Mouse (Mus musculus) embryonic facial prominence, embryonic 13.5 days (tissue): Measurements from ENCODE around the gene S100a13. TPM values are rescaled to one million over a fixed set of nuclear protein-coding genes. Genes with fewer than 3 reads are reported as not detected.

Experiments
- ATAC-seq: fragments of 200-750 bp; cut with Nextera tagmentation; 2 replicates; pipeline ENCODE4 v1.8.0; 2017; ENCODE audit warnings: low read depth; ENCODE audit not compliant: insufficient number of reproducible peaks, insufficient read depth, low FRiP score, low TSS enrichment
- H3K27ac ChIP-seq: fragments of 300-500 bp; sonication (generic); 2 replicates; pipeline ENCODE4 v1.5.1; 2015; ENCODE audit warnings: moderate library complexity, mild to moderate bottlenecking, inconsistent platforms
- H3K27me3 ChIP-seq: fragments of 300-500 bp; sonication (generic); 2 replicates; pipeline ENCODE4 v1.6.1; 2015; ENCODE audit warnings: mild to moderate bottlenecking, inconsistent platforms
- H3K36me3 ChIP-seq: fragments of 300-500 bp; sonication (generic); 2 replicates; pipeline ENCODE4 v1.6.1; 2015; ENCODE audit warnings: mild to moderate bottlenecking, inconsistent platforms
- H3K4me1 ChIP-seq: fragments of 300-500 bp; sonication (generic); 2 replicates; pipeline ENCODE4 v1.6.1; 2015; ENCODE audit warnings: inconsistent platforms
- H3K4me2 ChIP-seq: fragments of 300-500 bp; sonication (generic); 2 replicates; pipeline ENCODE4 v1.6.1; 2015; ENCODE audit warnings: moderate library complexity, mild to moderate bottlenecking, inconsistent platforms
- H3K4me3 ChIP-seq: fragments of 300-500 bp; sonication (generic); 2 replicates; pipeline ENCODE4 v1.5.1; 2015; ENCODE audit warnings: mild to moderate bottlenecking, inconsistent platforms
- H3K9ac ChIP-seq: fragments of 300-500 bp; sonication (generic); 2 replicates; pipeline ENCODE4 v1.6.1; 2015; ENCODE audit warnings: mild to moderate bottlenecking, inconsistent platforms
- H3K9me3 ChIP-seq: fragments of 300-500 bp; sonication (generic); 2 replicates; pipeline ENCODE4 v1.6.1; 2016; ENCODE audit warnings: inconsistent platforms
- WGBS: fragments of 180-500 bp; shearing (Covaris S2); methylation state at CpG from one replicate; pipeline ENCODE4 v1.1.7; 2015; ENCODE audit warnings: mixed read lengths; 5-methylcytosine and 5-hydroxymethylcytosine counted together
- polyA plus RNA-seq: library from polyadenylated mRNA; unstranded; fragments of >200 nt; fragmentation: Nextera tagmentation; extraction: Ambion mirVana; gene quantifications from 2 replicates; pipeline ENCODE4 v1.2.1, GENCODE M21; 2015

S100a13 gene
- polyA plus RNA-seq, 1 experiment from 2014 or later = 24.2 TPM

GRCm38 (mm10) chr3:90488576-90488975, 25.7 kb upstream of the S100a13 start:
- Histone ChIP-seq H3K9ac (no peak overlapping the region), H3K36me3 (peaks cover 56% of the 10 kb centered on the region), H3K4me3 (no peak overlapping the region), H3K27me3 (no peaks in the 10 kb centered on the region), H3K4me2 (no peak overlapping the region), H3K9me3 (no peaks in the 10 kb centered on the region), H3K4me1 (peaks cover 10% of the 10 kb centered on the region), H3K27ac (no peak overlapping the region)
- 88% methylated on average over 6 of the region's 6 CpGs for WGBS
- ATAC-seq = no peak

GRCm38 (mm10) chr3:90490696-90491256, 23.5 kb upstream of the S100a13 start, which contains the start of gene Snapin:
Gene Snapin, minus strand, starts transcription at chr3:90491033.
- H3K4me2 ChIP-seq = peak within 1 kb of the TSS; percentile 71
- H3K36me3 ChIP-seq = peaks cover 41% of the 10 kb centered on the region
- peaks cover 10% of the 10 kb centered on the region for H3K4me1 ChIP-seq
- ATAC-seq = peak; percentile 95
- peak within 1 kb of the TSS; percentile 64 for H3K27ac ChIP-seq
- no peaks in the 10 kb centered on the region for H3K9me3 ChIP-seq
- H3K4me3 ChIP-seq = peak within 1 kb of the TSS; percentile 70
- H3K9ac ChIP-seq = peak within 1 kb of the TSS; percentile 80
- no peaks in the 10 kb centered on the region for H3K27me3 ChIP-seq
- WGBS = under 1% methylated on average over 37 of the region's 37 CpGs

- no peaks in the 10 kb centered on the region for H3K9me3 ChIP-seq
- peaks cover 10% of the 10 kb centered on the region for H3K4me1 ChIP-seq
- WGBS = 44% methylated on average over 2 of the region's 2 CpGs
- H3K36me3 ChIP-seq = peaks cover 39% of the 10 kb centered on the region
- no peak overlapping the region for H3K4me2 ChIP-seq
- no peak overlapping the region for H3K27ac ChIP-seq
- ATAC-seq = no peak
- no peak overlapping the region for H3K4me3 ChIP-seq
- H3K27me3 ChIP-seq = no peaks in the 10 kb centered on the region
- H3K9ac ChIP-seq = no peak overlapping the region
Measured at GRCm38 (mm10) chr3:90491350-90491749, 22.9 kb upstream of the S100a13 start.

GRCm38 (mm10) chr3:90493831-90494540, 20.2 kb upstream of the S100a13 start:
- Histone ChIP-seq H3K9ac (no peak overlapping the region), H3K36me3 (peaks cover 43% of the 10 kb centered on the region), H3K27me3 (no peaks in the 10 kb centered on the region), H3K4me1 (peaks cover 10% of the 10 kb centered on the region), H3K27ac (0 out of 2 replicates have a peak overlapping the region, but pooled peaks have one; percentile 0), H3K4me2 (no peak overlapping the region), H3K9me3 (no peaks in the 10 kb centered on the region), H3K4me3 (no peak overlapping the region)
- ATAC-seq = no peak
- 67% methylated on average over 4 of the region's 4 CpGs for WGBS

GRCm38 (mm10) chr3:90495850-90496525, 18.2 kb upstream of the S100a13 start:
- H3K4me3 ChIP-seq = no peak overlapping the region
- no peak overlapping the region for H3K9ac ChIP-seq
- ATAC-seq = no peak

GRCm38 (mm10) chr3:90497597-90497996, 16.6 kb upstream of the S100a13 start:
- H3K4me3 ChIP-seq = no peak overlapping the region
- H3K27me3 ChIP-seq = no peaks in the 10 kb centered on the region
- no peaks in the 10 kb centered on the region for H3K4me1 ChIP-seq
- H3K9me3 ChIP-seq = no peaks in the 10 kb centered on the region
- H3K36me3 ChIP-seq = peaks cover 68% of the 10 kb centered on the region
- H3K4me2 ChIP-seq = no peak overlapping the region
- no peak; the same call in 1 of the 2 replicates for ATAC-seq
- no peak overlapping the region for H3K27ac ChIP-seq
- H3K9ac ChIP-seq = no peak overlapping the region

More at GRCm38 (mm10) chr3:90495850-90496525, 18.2 kb upstream of the S100a13 start:
- Histone ChIP-seq H3K27ac (no peak overlapping the region), H3K4me1 (no peaks in the 10 kb centered on the region), H3K4me2 (no peak overlapping the region), H3K9me3 (no peaks in the 10 kb centered on the region), H3K27me3 (no peaks in the 10 kb centered on the region), H3K36me3 (peaks cover 52% of the 10 kb centered on the region)
- WGBS = 94% methylated on average over 7 of the region's 7 CpGs

GRCm38 (mm10) chr3:90503444-90503843, 10.8 kb upstream of the S100a13 start:
- ATAC-seq = no peak
- Histone ChIP-seq H3K27ac (no peak overlapping the region), H3K9me3 (no peaks in the 10 kb centered on the region), H3K4me3 (no peak overlapping the region), H3K4me2 (no peak overlapping the region), H3K27me3 (no peaks in the 10 kb centered on the region), H3K9ac (no peak overlapping the region), H3K4me1 (peaks cover 13% of the 10 kb centered on the region), H3K36me3 (peaks cover 85% of the 10 kb centered on the region)
- 85% methylated on average over 4 of the region's 4 CpGs for WGBS

- H3K4me2 ChIP-seq = no peak overlapping the region
- H3K4me1 ChIP-seq = peaks cover 16% of the 10 kb centered on the region
- H3K27me3 ChIP-seq = no peaks in the 10 kb centered on the region
- H3K36me3 ChIP-seq = peaks cover 68% of the 10 kb centered on the region
- H3K9me3 ChIP-seq = no peaks in the 10 kb centered on the region
- H3K27ac ChIP-seq = no peak overlapping the region
- H3K4me3 ChIP-seq = no peak overlapping the region
- ATAC-seq = no peak
- H3K9ac ChIP-seq = no peak overlapping the region
- 93% methylated on average over 5 of the region's 5 CpGs for WGBS
Measured at GRCm38 (mm10) chr3:90505216-90505615, 9.0 kb upstream of the S100a13 start.

- Histone ChIP-seq H3K4me2 (no peak overlapping the region), H3K4me3 (no peak overlapping the region), H3K9ac (no peak overlapping the region), H3K27ac (no peak overlapping the region), H3K9me3 (no peaks in the 10 kb centered on the region), H3K27me3 (0 out of 2 replicates have a peak, but pooled peaks cover 5% of the 10 kb centered on the region), H3K36me3 (peaks cover 61% of the 10 kb centered on the region), H3K4me1 (peaks cover 16% of the 10 kb centered on the region)
- ATAC-seq = no peak
- WGBS = 85% methylated on average over 3 of the region's 3 CpGs
Measured at GRCm38 (mm10) chr3:90506362-90506761, 7.9 kb upstream of the S100a13 start.

GRCm38 (mm10) chr3:90508287-90508949, 5.8 kb upstream of the S100a13 start:
- Histone ChIP-seq H3K4me3 (peak overlapping the region; percentile 95), H3K27me3 (peaks cover 16% of the 10 kb centered on the region; the same call in 1 of the 2 replicates), H3K27ac (peak overlapping the region; percentile 93), H3K36me3 (peaks cover 40% of the 10 kb centered on the region), H3K9me3 (no peaks in the 10 kb centered on the region), H3K4me2 (peak overlapping the region; percentile 77), H3K9ac (peak overlapping the region; percentile 99), H3K4me1 (peaks cover 17% of the 10 kb centered on the region)
- ATAC-seq = no peak
- 3% methylated on average over 20 of the region's 20 CpGs for WGBS

GRCm38 (mm10) chr3:90508950-90509746, 5.1 kb upstream of the S100a13 start, which contains the start of gene Chtop:
Gene Chtop, minus strand, starts transcription at chr3:90509498.
- peak; percentile 84 for ATAC-seq
- Histone ChIP-seq H3K9ac (peak within 1 kb of the TSS; percentile 99), H3K9me3 (no peaks in the 10 kb centered on the region), H3K27ac (peak within 1 kb of the TSS; percentile 93), H3K27me3 (peaks cover 21% of the 10 kb centered on the region; the same call in 1 of the 2 replicates), H3K4me1 (peaks cover 23% of the 10 kb centered on the region), H3K4me3 (peak within 1 kb of the TSS; percentile 95), H3K4me2 (peak within 1 kb of the TSS; percentile 77), H3K36me3 (peaks cover 35% of the 10 kb centered on the region)
- under 1% methylated on average over 65 of the region's 66 CpGs for WGBS
